Mouse (Mus musculus): Measurements from ENCODE around the gene Add2. TPM values are rescaled to one million over a fixed set of nuclear protein-coding genes. Genes with fewer than 3 reads are reported as not detected.
A peak's percentile ranks its signal among the peaks of the same experiment; 100 is the strongest.

Add2 gene
- polyA plus RNA-seq, 1 experiment from 2014 or later: 6.7 TPM

DNA sequence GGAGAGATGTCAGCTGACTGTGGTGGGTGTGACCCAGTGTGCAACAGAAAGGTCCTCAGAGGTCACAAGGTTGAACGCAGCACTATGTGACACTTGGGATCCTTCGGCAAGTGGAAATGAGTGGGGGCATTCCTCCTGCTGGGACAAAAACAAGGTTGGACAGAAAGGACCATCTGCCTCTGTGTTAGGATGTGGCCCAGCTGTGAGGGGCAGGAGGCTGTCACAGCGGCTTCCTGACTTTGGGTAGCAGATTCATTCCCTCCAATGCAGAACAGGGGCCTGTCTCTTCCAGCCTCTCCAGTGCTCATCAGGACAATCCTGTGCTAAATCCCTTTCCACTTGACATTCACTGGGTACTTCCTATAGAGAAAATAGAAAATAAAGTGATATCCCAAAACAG, 132.4 kb downstream of the Add2 start:
- WGBS: 66% methylated on average over 3 of the region's 3 CpGs
- Histone ChIP-seq H3K9me3 (ENCODE audit: control insufficient read depth, low read length) (no peaks in the 10 kb centered on the region), H3K36me3 (ENCODE audit: control insufficient read depth, insufficient read depth, low read length) (no peaks in the 10 kb centered on the region), H3K27ac (replicated peaks; ENCODE audit: low read depth, low read length) (no peak overlapping the region), H3K4me3 (ENCODE audit: low read depth, low read length) (no peak overlapping the region), H3K27me3 (replicated peaks; ENCODE audit: control insufficient read depth, insufficient read depth, low read length) (no peaks in the 10 kb centered on the region), H3K9ac (ENCODE audit: low read depth, low read length) (no peak overlapping the region), H3K4me1 (ENCODE audit: control insufficient read depth, insufficient read depth, low read length) (peaks cover 3% of the 10 kb centered on the region; the same call in 1 of the 2 replicates), H3K4me2 (ENCODE audit: low read depth, low read length) (no peak overlapping the region)
- DNase-seq (ENCODE audit: low spot score): no peak
- ATAC-seq (ENCODE audit: low read depth): no peak

- Histone ChIP-seq H3K36me3 (ENCODE audit: control insufficient read depth, insufficient read depth, low read length) (no peaks in the 10 kb centered on the region), H3K4me3 (ENCODE audit: low read depth, low read length) (no peak overlapping the region), H3K4me2 (ENCODE audit: low read depth, low read length) (no peak overlapping the region), H3K9ac (ENCODE audit: low read depth, low read length) (no peak overlapping the region), H3K4me1 (ENCODE audit: control insufficient read depth, insufficient read depth, low read length) (peaks cover 3% of the 10 kb centered on the region; the same call in 1 of the 2 replicates), H3K27ac (replicated peaks; ENCODE audit: low read depth, low read length) (no peak overlapping the region), H3K27me3 (replicated peaks; ENCODE audit: control insufficient read depth, insufficient read depth, low read length) (no peaks in the 10 kb centered on the region), H3K9me3 (ENCODE audit: control insufficient read depth, low read length) (no peaks in the 10 kb centered on the region)
- DNase-seq (ENCODE audit: low spot score): no peak
- no peak for ATAC-seq (ENCODE audit: low read depth)
- 47% methylated on average over 7 of the region's 7 CpGs for WGBS
Measured at GRCm38 (mm10) chr6:86161586-86161985, 133.1 kb downstream of the Add2 start.

- Histone ChIP-seq H3K27me3 (replicated peaks; ENCODE audit: control insufficient read depth, insufficient read depth, low read length) (no peaks in the 10 kb centered on the region), H3K9ac (ENCODE audit: low read depth, low read length) (no peak overlapping the region), H3K4me1 (ENCODE audit: control insufficient read depth, insufficient read depth, low read length) (peaks cover 2% of the 10 kb centered on the region), H3K4me2 (ENCODE audit: low read depth, low read length) (no peak overlapping the region), H3K9me3 (ENCODE audit: control insufficient read depth, low read length) (no peaks in the 10 kb centered on the region), H3K4me3 (ENCODE audit: low read depth, low read length) (no peak overlapping the region), H3K27ac (replicated peaks; ENCODE audit: low read depth, low read length) (no peak overlapping the region), H3K36me3 (ENCODE audit: control insufficient read depth, insufficient read depth, low read length) (no peaks in the 10 kb centered on the region)
- ATAC-seq (ENCODE audit: low read depth) (no peak), DNase-seq (ENCODE audit: low spot score) (no peak)
- WGBS: 56% methylated on average over 3 of the region's 3 CpGs
Measured at GRCm38 (mm10) chr6:86164028-86164427, 135.5 kb downstream of the Add2 start.

- DNase-seq (ENCODE audit: low spot score) (no peak), ATAC-seq (ENCODE audit: low read depth) (no peak)
- H3K27ac ChIP-seq (replicated peaks; ENCODE audit: low read depth, low read length): no peak overlapping the region
- H3K4me3 ChIP-seq (ENCODE audit: low read depth, low read length): no peak overlapping the region
- H3K4me1 ChIP-seq (ENCODE audit: control insufficient read depth, insufficient read depth, low read length): peaks cover 4% of the 10 kb centered on the region
- WGBS: 84% methylated on average over 9 of the region's 9 CpGs
- no peaks in the 10 kb centered on the region for H3K9me3 ChIP-seq (ENCODE audit: control insufficient read depth, low read length)
- H3K4me2 ChIP-seq (ENCODE audit: low read depth, low read length): no peak overlapping the region
- H3K27me3 ChIP-seq (replicated peaks; ENCODE audit: control insufficient read depth, insufficient read depth, low read length): no peaks in the 10 kb centered on the region
- H3K9ac ChIP-seq (ENCODE audit: low read depth, low read length): no peak overlapping the region
- H3K36me3 ChIP-seq (ENCODE audit: control insufficient read depth, insufficient read depth, low read length): no peaks in the 10 kb centered on the region
Measured at GRCm38 (mm10) chr6:86166426-86166825, 137.9 kb downstream of the Add2 start.

DNA sequence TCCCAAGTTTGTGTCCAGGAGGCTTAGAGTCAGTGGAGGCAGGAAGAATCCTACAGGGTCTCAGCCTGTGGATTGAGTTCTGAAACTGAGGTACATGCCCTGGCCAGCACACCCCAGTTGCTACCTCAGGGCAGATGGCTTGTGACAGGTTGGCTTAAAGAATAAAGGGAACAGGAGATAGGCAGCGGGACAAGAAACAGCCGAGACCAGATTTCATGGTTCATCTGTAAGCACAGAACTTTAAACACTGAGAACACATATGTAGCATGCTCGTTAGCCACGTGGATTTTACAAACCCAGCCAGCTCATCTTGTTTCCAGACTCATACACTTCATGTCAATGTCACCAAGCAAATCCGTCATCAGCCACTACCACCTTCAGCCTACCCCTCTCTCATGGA, 139.4 kb downstream of the Add2 start:
- DNase-seq (ENCODE audit: low spot score) (peak; percentile 20), ATAC-seq (ENCODE audit: low read depth) (no peak)
- Histone ChIP-seq H3K4me2 (ENCODE audit: low read depth, low read length) (no peak overlapping the region), H3K9me3 (ENCODE audit: control insufficient read depth, low read length) (no peaks in the 10 kb centered on the region), H3K9ac (ENCODE audit: low read depth, low read length) (no peak overlapping the region), H3K27me3 (replicated peaks; ENCODE audit: control insufficient read depth, insufficient read depth, low read length) (no peaks in the 10 kb centered on the region), H3K36me3 (ENCODE audit: control insufficient read depth, insufficient read depth, low read length) (no peaks in the 10 kb centered on the region), H3K4me1 (ENCODE audit: control insufficient read depth, insufficient read depth, low read length) (peaks cover 4% of the 10 kb centered on the region), H3K4me3 (ENCODE audit: low read depth, low read length) (no peak overlapping the region), H3K27ac (replicated peaks; ENCODE audit: low read depth, low read length) (no peak overlapping the region)
- 43% methylated on average over 5 of the region's 5 CpGs for WGBS

DNA sequence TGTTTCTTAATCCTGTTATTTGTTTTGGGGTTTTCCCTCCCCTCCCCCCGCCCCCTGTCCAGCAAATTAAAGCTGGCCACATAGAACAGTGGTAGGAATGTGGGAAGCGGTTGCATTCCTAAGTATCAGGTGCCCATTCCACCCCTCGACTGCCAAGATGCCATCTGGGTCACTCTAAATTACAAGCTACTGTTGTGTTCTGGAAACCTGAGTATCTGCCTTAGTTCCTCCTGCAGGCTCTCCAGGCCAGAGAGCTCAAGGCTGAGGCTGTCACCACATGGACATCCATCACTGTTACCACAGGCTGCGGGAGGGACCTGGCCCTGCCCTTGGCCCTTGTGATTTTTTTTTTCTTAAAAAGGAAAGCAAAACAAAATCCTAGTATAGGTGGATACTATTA, 140.7 kb downstream of the Add2 start:
- DNase-seq (ENCODE audit: low spot score): peak; percentile 59

More for the DNA sequence above, 140.7 kb downstream of the Add2 start:
- no peaks in the 10 kb centered on the region for H3K9me3 ChIP-seq (ENCODE audit: control insufficient read depth, low read length)
- H3K4me2 ChIP-seq (ENCODE audit: low read depth, low read length): no peak overlapping the region
- peaks cover 4% of the 10 kb centered on the region for H3K4me1 ChIP-seq (ENCODE audit: control insufficient read depth, insufficient read depth, low read length)
- no peak overlapping the region for H3K27ac ChIP-seq (replicated peaks; ENCODE audit: low read depth, low read length)
- 41% methylated on average over 4 of the region's 4 CpGs for WGBS
- no peaks in the 10 kb centered on the region for H3K27me3 ChIP-seq (replicated peaks; ENCODE audit: control insufficient read depth, insufficient read depth, low read length)
- no peaks in the 10 kb centered on the region for H3K36me3 ChIP-seq (ENCODE audit: control insufficient read depth, insufficient read depth, low read length)
- H3K9ac ChIP-seq (ENCODE audit: low read depth, low read length): no peak overlapping the region
- peak; percentile 77; the same call in 1 of the 2 replicates for ATAC-seq (ENCODE audit: low read depth)
- no peak overlapping the region for H3K4me3 ChIP-seq (ENCODE audit: low read depth, low read length)

Other genes starting within 250 kb of the Add2 start
- not detected in 2 replicates for gene Nat8f6, start 207.7 kb upstream of the Add2 start, polyA plus RNA-seq (2014; fragmentation: Nextera tagmentation; extraction: Ambion mirVana)
- 0.21 TPM in 1 of 2 replicates, not detected in the other for gene Nat8f5, start 207.7 kb upstream of the Add2 start, polyA plus RNA-seq (2014; fragmentation: Nextera tagmentation; extraction: Ambion mirVana)
- gene Nat8, start 196.6 kb upstream of the Add2 start, polyA plus RNA-seq (2014; fragmentation: Nextera tagmentation; extraction: Ambion mirVana): not detected in 2 replicates
- not detected in 2 replicates for gene Nat8f2, start 159.5 kb upstream of the Add2 start, polyA plus RNA-seq (2014; fragmentation: Nextera tagmentation; extraction: Ambion mirVana)
- gene Nat8f4, start 123.8 kb upstream of the Add2 start, polyA plus RNA-seq (2014; fragmentation: Nextera tagmentation; extraction: Ambion mirVana): 2.4 TPM in 2 replicates
- 23.7 and 24.1 TPM in 2 replicates for gene Tprkb, start 116.8 kb upstream of the Add2 start, polyA plus RNA-seq (2014; fragmentation: Nextera tagmentation; extraction: Ambion mirVana)
- 4.2 and 5.3 TPM in 2 replicates for gene Nat8f1, start 113.0 kb upstream of the Add2 start, polyA plus RNA-seq (2014; fragmentation: Nextera tagmentation; extraction: Ambion mirVana)
- 53.4 and 54.6 TPM in 2 replicates for gene Dusp11, start 67.0 kb upstream of the Add2 start, polyA plus RNA-seq (2014; fragmentation: Nextera tagmentation; extraction: Ambion mirVana)
- not detected in 2 replicates for gene Figla, start 12.5 kb upstream of the Add2 start, polyA plus RNA-seq (2014; fragmentation: Nextera tagmentation; extraction: Ambion mirVana)
- gene Tgfa, start 166.5 kb downstream of the Add2 start, polyA plus RNA-seq (2014; fragmentation: Nextera tagmentation; extraction: Ambion mirVana): 4.5 and 5.2 TPM in 2 replicates

Measured in embryonic facial prominence, embryonic 14.5 days (tissue).